Mouse (Mus musculus) hindbrain, embryonic 16.5 days (tissue): ENCODE results near the gene Pak6. TPM values are rescaled to one million over a fixed set of nuclear protein-coding genes. Genes with fewer than 3 reads are reported as not detected.

Source experiments
- ATAC-seq: fragments of 200-750 bp; cut with Nextera tagmentation; 2 replicates; pipeline ENCODE4 v1.8.0; 2017; ENCODE audit warnings: moderate TSS enrichment, moderate library complexity
- H3K27ac ChIP-seq: fragments of 300-500 bp; sonication (generic); 2 replicates; pipeline ENCODE4 v1.5.1; 2014; ENCODE audit warnings: low read depth, mild to moderate bottlenecking, control low read depth, low read length, moderate library complexity
- H3K27me3 ChIP-seq: fragments of 300-500 bp; sonication (generic); replicated peaks from 2 replicates; pipeline ENCODE4 v1.6.1; 2014; ENCODE audit warnings: low read length; ENCODE audit not compliant: control insufficient read depth, insufficient read depth
- H3K36me3 ChIP-seq: fragments of 300-500 bp; sonication (generic); 2 replicates; pipeline ENCODE4 v1.6.1; 2014; ENCODE audit warnings: mild to moderate bottlenecking, low read length, moderate library complexity, mixed read lengths; ENCODE audit not compliant: control insufficient read depth, insufficient read depth
- H3K4me1 ChIP-seq: fragments of 300-500 bp; sonication (generic); 2 replicates; pipeline ENCODE4 v1.6.1; 2014; ENCODE audit warnings: low read depth, low read length; ENCODE audit not compliant: control insufficient read depth, insufficient read depth
- H3K4me2 ChIP-seq: fragments of 300-500 bp; sonication (generic); 2 replicates; pipeline ENCODE4 v1.6.1; 2014; ENCODE audit warnings: mild to moderate bottlenecking, low read length, control low read depth, moderate library complexity
- H3K4me3 ChIP-seq: fragments of 300-500 bp; sonication (generic); 2 replicates; pipeline ENCODE4 v1.5.1; 2014; ENCODE audit warnings: mild to moderate bottlenecking, low read length, control low read depth, moderate library complexity
- H3K9ac ChIP-seq: fragments of 300-500 bp; sonication (generic); 2 replicates; pipeline ENCODE4 v1.6.1; 2014; ENCODE audit warnings: low read depth, mild to moderate bottlenecking, control low read depth, low read length, moderate library complexity
- H3K9me3 ChIP-seq: fragments of 300-500 bp; sonication (generic); 2 replicates; pipeline ENCODE4 v1.6.1; 2014; ENCODE audit warnings: mild to moderate bottlenecking, low read length, moderate library complexity; ENCODE audit not compliant: control insufficient read depth
- WGBS: fragments of 180-500 bp; shearing (Covaris S2); extraction: QIAGEN DNeasy Blood & Tissue Kit; methylation state at CpG from one replicate; pipeline ENCODE4 v1.1.7; 2014; 5-methylcytosine and 5-hydroxymethylcytosine counted together
- polyA plus RNA-seq: library from polyadenylated mRNA; unstranded; fragments of >200 nt; fragmentation: Nextera tagmentation; extraction: Ambion mirVana; gene quantifications from 2 replicates; pipeline ENCODE4 v1.2.1, GENCODE M21; 2015

Gene Pak6
- polyA plus RNA-seq, 1 experiment from 2014 or later: 45.0 TPM

DNA sequence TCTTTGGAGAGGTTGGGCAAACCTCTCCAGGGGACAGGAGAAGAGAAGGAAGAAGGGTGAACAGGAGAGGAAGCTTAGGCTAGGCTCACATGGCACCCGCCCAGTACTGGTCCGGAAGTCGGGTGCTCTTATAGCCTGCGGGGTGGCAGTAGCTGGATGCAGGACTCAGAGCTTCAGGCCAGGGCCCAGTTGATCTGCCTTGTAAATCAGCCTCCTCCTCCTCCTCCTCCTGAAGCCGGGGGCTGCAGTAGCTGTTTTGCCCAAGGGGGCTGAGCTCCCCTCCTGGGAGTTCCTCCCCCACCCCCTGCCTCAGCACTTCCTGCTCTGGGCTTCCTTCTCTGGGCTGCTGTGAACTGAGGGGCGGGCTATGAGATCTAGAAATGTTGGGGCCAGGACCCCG, 65.2 kb downstream of the Pak6 start, which contains the start of gene Plcb2:
Plcb2 (minus strand) TSS at position 102 of the 400 bp plus-strand sequence.
- Histone ChIP-seq H3K4me3 (no peak within 1 kb of the TSS), H3K4me1 (no peaks in the 10 kb centered on the region), H3K9me3 (no peaks in the 10 kb centered on the region), H3K9ac (no peak within 1 kb of the TSS), H3K27me3 (peaks cover 3% of the 10 kb centered on the region), H3K4me2 (no peak within 1 kb of the TSS), H3K27ac (no peak within 1 kb of the TSS), H3K36me3 (no peaks in the 10 kb centered on the region)
- WGBS: 40% methylated on average over 6 of the region's 7 CpGs
- no peak for ATAC-seq

DNA sequence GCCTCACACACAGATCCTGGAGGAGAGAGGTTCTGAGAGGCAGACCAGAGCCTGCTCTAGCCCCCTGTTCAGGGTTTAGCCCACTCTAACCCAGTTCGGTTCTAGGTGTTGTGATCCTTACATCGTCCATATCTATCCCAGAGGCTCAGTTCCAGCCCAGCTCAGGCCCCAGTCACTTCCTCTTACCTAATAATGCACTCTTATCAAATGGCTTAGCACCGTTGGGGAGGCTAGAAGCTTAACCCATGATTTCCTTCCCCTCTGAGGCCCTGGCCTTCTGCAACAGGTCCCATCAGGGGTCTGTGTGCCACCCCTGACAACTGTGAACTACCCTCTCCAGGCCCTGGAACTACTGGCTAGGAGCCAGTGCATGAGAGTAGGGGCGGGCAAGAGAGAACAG, 66.1 kb downstream of the Pak6 start:
- Histone ChIP-seq H3K27me3 (peaks cover 3% of the 10 kb centered on the region), H3K9me3 (no peaks in the 10 kb centered on the region), H3K9ac (no peak overlapping the region), H3K27ac (no peak overlapping the region), H3K4me3 (no peak overlapping the region), H3K4me2 (no peak overlapping the region), H3K4me1 (no peaks in the 10 kb centered on the region), H3K36me3 (no peaks in the 10 kb centered on the region)
- no peak for ATAC-seq
- WGBS: 53% methylated on average over 4 of the region's 4 CpGs

DNA sequence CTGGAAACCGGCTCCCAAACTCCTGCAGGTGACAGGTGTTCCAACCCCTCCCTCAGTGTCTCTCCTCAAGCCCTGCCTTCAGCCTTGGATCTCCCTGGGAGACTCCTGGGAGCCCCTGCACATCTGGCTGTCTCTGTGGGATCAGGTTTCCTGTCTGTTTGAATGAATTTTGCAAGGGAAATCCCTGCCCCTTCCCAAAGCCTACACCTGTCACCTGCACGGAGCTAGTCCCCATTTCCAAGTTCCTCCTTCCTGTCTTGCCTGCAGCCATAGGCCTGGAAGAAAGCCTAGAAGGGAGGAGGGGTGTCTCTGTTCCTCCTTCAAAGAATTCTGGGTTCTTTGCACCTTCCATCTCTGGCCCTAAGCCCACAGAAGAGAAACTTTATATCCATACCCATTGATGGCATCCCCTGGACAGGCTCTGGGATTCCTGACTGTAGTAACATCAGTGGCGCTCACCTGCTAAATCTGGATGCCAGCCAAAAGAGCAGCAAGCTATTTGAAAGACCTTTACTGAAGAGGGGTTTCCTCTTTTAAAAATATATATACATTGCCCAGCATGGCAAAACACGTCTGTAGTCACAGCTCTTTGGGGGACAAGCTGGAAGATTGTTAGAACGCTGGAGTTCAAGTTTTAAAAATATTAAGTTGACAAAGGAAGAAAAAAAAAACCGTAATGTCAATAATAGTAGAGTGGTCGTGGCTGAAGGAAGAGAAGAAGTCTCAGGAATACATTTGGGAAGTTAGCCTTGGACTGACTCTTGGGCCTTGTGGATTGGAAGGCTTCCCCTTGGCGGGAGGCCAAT, 66.9 kb downstream of the Pak6 start:
- H3K27ac ChIP-seq: no peak overlapping the region
- no peak overlapping the region for H3K9ac ChIP-seq
- WGBS: 22% methylated on average over 8 of the region's 8 CpGs
- H3K4me2 ChIP-seq: no peak overlapping the region
- H3K9me3 ChIP-seq: no peaks in the 10 kb centered on the region
- H3K4me1 ChIP-seq: no peaks in the 10 kb centered on the region
- no peaks in the 10 kb centered on the region for H3K36me3 ChIP-seq
- H3K27me3 ChIP-seq: peaks cover 3% of the 10 kb centered on the region
- peak; percentile 9; the same call in 1 of the 2 replicates for ATAC-seq
- H3K4me3 ChIP-seq: no peak overlapping the region

DNA sequence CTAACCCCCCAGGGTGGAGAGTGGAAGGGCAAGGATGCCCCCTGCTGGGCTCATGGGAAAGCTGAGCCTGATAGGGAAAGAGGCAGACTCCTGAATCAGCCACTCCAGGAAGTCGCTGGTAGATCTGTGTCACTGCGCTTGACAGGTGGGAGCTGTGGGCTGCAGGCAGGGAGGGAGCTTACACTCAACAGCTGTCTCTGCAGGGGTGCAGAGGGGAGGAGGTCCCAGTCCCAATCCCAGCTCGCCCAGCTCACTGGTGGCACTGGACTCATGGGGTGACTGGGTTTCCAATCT, 67.5 kb downstream of the Pak6 start:
- peaks cover 3% of the 10 kb centered on the region for H3K27me3 ChIP-seq
- no peak overlapping the region for H3K9ac ChIP-seq
- no peaks in the 10 kb centered on the region for H3K9me3 ChIP-seq
- WGBS: 7% methylated on average over 3 of the region's 3 CpGs
- H3K4me2 ChIP-seq: no peak overlapping the region
- ATAC-seq: peak; percentile 40; the same call in 1 of the 2 replicates
- no peak overlapping the region for H3K27ac ChIP-seq
- H3K36me3 ChIP-seq: no peaks in the 10 kb centered on the region
- H3K4me3 ChIP-seq: no peak overlapping the region
- H3K4me1 ChIP-seq: no peaks in the 10 kb centered on the region

DNA sequence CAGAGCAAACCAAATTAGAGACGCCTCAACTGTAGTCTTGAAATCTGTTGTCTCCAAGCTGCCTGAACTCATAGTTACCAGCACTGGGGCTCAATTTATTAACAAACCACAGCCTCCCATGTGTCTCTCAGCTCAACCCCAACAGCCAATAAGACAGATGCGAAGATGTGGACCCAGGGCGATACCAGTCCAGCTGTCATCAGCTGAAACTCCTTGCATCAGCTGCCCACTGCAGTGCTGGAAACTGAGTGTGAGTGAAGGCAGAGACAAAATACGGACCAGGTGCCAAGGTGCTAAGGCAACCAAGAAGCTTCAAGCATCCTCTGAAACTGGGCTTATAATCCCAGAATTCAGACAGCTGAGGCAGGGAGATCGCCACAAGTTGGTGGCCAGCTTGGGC, 68.9 kb downstream of the Pak6 start:
- ATAC-seq: no peak
- no peaks in the 10 kb centered on the region for H3K9me3 ChIP-seq
- H3K4me2 ChIP-seq: no peak overlapping the region
- no peaks in the 10 kb centered on the region for H3K36me3 ChIP-seq
- WGBS: 77% methylated on average over 5 of the region's 5 CpGs
- H3K27me3 ChIP-seq: peaks cover 3% of the 10 kb centered on the region; the same call in 1 of the 2 replicates
- no peak overlapping the region for H3K4me3 ChIP-seq
- no peak overlapping the region for H3K27ac ChIP-seq
- no peaks in the 10 kb centered on the region for H3K4me1 ChIP-seq
- no peak overlapping the region for H3K9ac ChIP-seq

DNA sequence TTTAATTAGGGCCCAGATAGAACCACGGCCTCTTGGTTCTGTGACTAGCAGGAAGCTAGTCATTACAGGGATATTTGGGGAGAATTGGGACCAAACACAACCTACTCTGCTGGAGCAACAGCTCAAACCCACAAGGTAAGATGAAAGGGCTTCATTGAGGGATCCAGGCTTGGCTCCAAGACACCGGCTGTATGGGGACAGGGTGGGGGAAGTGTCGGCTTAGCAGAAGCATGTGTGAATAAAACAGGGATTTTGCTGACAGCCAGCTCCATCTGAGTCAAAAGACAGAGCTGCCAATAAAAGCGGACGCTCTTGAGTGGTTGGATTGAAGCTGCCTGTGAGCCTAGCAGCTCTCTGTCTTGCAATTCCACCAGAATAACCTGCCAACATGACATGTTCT, 70.2 kb downstream of the Pak6 start:
- no peak for ATAC-seq

DNA sequence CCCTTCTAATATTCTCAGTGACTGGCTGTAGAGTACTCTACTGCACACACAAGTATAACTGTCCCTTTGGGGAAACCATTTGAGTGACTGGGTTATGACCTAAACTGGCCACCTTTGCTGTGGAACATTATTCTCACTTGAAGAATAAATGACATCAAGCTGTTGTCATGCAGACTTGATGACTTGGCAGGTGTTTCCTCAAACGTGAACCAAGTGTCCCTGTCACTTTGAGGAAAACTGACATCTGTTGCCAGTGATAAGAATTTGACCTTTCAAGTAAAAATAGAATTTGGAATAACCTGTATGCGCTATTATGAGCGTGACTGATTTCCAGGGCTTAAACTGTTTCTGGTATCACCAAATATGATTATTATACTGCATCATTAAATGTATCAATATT, 77.2 kb downstream of the Pak6 start:
- no peak for ATAC-seq

More for the DNA sequence above, 70.2 kb downstream of the Pak6 start:
- Histone ChIP-seq H3K9ac (no peak overlapping the region), H3K4me3 (no peak overlapping the region), H3K27me3 (no peaks in the 10 kb centered on the region; the same call in 1 of the 2 replicates), H3K36me3 (no peaks in the 10 kb centered on the region), H3K9me3 (no peaks in the 10 kb centered on the region), H3K4me1 (no peaks in the 10 kb centered on the region), H3K27ac (no peak overlapping the region), H3K4me2 (no peak overlapping the region)
- 65% methylated on average over 5 of the region's 5 CpGs for WGBS

DNA sequence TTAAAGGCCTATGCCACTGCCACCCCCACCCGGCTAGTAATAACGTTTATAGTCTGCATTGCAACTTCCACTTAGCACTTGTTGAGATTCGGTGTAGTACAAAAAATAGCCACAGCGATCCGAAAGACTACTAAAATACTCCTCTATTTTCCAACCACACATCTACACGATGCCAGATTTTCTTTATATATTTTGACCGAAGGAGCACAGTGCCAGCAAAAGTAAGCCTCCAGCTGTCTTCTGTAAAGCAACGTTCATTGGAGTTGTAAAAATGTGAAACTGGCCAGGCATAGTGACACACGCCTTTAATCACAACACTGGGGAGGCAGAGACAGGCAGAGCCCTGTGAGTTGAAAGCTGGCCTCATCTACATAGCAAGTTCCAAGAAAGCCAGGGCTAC, 78.1 kb downstream of the Pak6 start:
- no peaks in the 10 kb centered on the region for H3K27me3 ChIP-seq
- 73% methylated on average over 9 of the region's 9 CpGs for WGBS
- no peak overlapping the region for H3K27ac ChIP-seq
- peaks cover 6% of the 10 kb centered on the region for H3K4me1 ChIP-seq
- H3K9me3 ChIP-seq: no peaks in the 10 kb centered on the region
- no peak overlapping the region for H3K4me2 ChIP-seq
- H3K36me3 ChIP-seq: no peaks in the 10 kb centered on the region
- no peak overlapping the region for H3K4me3 ChIP-seq
- H3K9ac ChIP-seq: no peak overlapping the region
- no peak for ATAC-seq

More for the DNA sequence above, 77.2 kb downstream of the Pak6 start:
- peaks cover 6% of the 10 kb centered on the region for H3K4me1 ChIP-seq
- no peaks in the 10 kb centered on the region for H3K36me3 ChIP-seq
- no peak overlapping the region for H3K4me2 ChIP-seq
- no peak overlapping the region for H3K4me3 ChIP-seq
- no peaks in the 10 kb centered on the region for H3K9me3 ChIP-seq
- no peaks in the 10 kb centered on the region for H3K27me3 ChIP-seq
- no peak overlapping the region for H3K9ac ChIP-seq
- WGBS: 70% methylated on average over 3 of the region's 3 CpGs
- no peak overlapping the region for H3K27ac ChIP-seq

DNA sequence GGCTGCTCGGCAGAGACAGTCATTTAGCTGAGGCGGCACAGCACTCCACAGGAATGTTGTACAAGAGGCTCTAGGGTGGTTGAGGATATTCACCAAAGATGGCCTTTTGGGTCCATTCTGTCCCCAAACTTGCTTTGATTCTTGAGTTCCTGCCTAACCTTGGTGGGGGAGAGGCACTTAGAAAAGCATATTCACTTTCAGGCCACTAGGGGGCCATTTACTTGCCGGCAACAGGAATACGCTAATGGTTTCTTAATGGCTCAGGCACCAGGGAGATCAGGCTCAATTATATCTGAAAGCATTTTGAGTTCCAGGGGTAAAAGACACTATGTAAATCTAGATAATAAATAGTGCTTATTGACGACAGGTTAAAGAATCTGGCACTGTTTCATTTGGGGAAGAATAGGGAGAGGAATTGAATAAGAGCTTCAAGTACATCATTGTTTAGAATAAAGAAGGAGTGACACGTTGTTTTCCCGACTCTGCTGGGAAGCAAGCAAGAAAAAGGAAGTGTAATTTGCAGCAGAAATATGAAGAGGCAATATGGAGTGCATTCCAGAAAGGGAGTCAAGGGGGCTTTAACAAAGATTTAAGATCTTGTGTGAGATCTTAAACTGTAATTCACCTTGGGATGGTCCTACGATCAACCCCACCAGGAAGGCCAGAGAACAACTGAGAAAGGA, 80.3 kb downstream of the Pak6 start:
- 22% methylated on average over 8 of the region's 8 CpGs for WGBS
- Histone ChIP-seq H3K4me1 (peaks cover 23% of the 10 kb centered on the region), H3K27ac (no peak overlapping the region), H3K4me3 (no peak overlapping the region), H3K36me3 (no peaks in the 10 kb centered on the region), H3K4me2 (no peak overlapping the region), H3K27me3 (no peaks in the 10 kb centered on the region), H3K9ac (no peak overlapping the region), H3K9me3 (no peaks in the 10 kb centered on the region)
- ATAC-seq: no peak
